Mouse (Mus musculus) liver, embryonic 14.5 days (tissue): Measurements from ENCODE around the gene Cux1. TPM values are rescaled to one million over a fixed set of nuclear protein-coding genes. Genes with fewer than 3 reads are reported as not detected.

Experiments
- ATAC-seq: fragments of 200-750 bp; cut with Nextera tagmentation; 2 replicates; pipeline ENCODE4 v1.8.0; 2017; ENCODE audit warnings: moderate number of reproducible peaks, mild to moderate bottlenecking, moderate library complexity; ENCODE audit not compliant: insufficient read depth
- DNase-seq, 3 experiments: peaks; one replicate each; pipeline ENCODE4 v3.0.0-alpha.2; 2012 to 2013; ENCODE audit warnings: low read depth in 3 of 3, low spot score in 3 of 3
- H3K27ac ChIP-seq: fragments of 300-500 bp; sonication (generic); 2 replicates; pipeline ENCODE4 v1.5.1; 2014; ENCODE audit warnings: moderate library complexity, mild to moderate bottlenecking, control low read depth, inconsistent platforms
- H3K27me3 ChIP-seq: fragments of 300-500 bp; sonication (generic); 2 replicates; pipeline ENCODE4 v1.6.1; 2014; ENCODE audit warnings: mild to moderate bottlenecking, low read length, moderate library complexity; ENCODE audit not compliant: control insufficient read depth, insufficient read depth
- H3K36me3 ChIP-seq: fragments of 300-500 bp; sonication (generic); replicated peaks from 2 replicates; pipeline ENCODE4 v1.6.1; 2014; ENCODE audit warnings: low read depth; ENCODE audit not compliant: control insufficient read depth, insufficient read depth
- H3K4me1 ChIP-seq, 2 experiments: fragments of 200-500 bp in 1 of 2; fragments of 300-500 bp in 1 of 2; sonication (generic) in 1 of 2; replicated peaks; 2 replicates each; pipeline ENCODE4 v1.6.1; 2012 to 2014; ENCODE audit warnings: antibody characterized with exemption in 1 of 2, inconsistent platforms in 1 of 2, low read length in 1 of 2; ENCODE audit not compliant: control insufficient read depth in 2 of 2, insufficient read depth in 2 of 2
- H3K4me2 ChIP-seq: fragments of 300-500 bp; sonication (generic); 2 replicates; pipeline ENCODE4 v1.6.1; 2014; ENCODE audit warnings: low read depth, mild to moderate bottlenecking, control low read depth, moderate library complexity
- H3K4me3 ChIP-seq, 2 experiments: fragments of 200-500 bp in 1 of 2; fragments of 300-500 bp in 1 of 2; sonication (generic) in 1 of 2; 2 replicates each; pipeline ENCODE4 v1.5.1; 2012 to 2014; ENCODE audit warnings: low read depth in 2 of 2, low read length in 2 of 2, mild to moderate bottlenecking in 2 of 2, control low read depth in 1 of 2, inconsistent platforms in 1 of 2, moderate library complexity in 1 of 2; ENCODE audit not compliant: insufficient read depth in 1 of 2
- H3K9ac ChIP-seq: fragments of 300-500 bp; sonication (generic); replicated peaks from 2 replicates; pipeline ENCODE4 v1.6.1; 2014; ENCODE audit warnings: mild to moderate bottlenecking, control low read depth, moderate library complexity
- H3K9me3 ChIP-seq: fragments of 300-500 bp; sonication (generic); 2 replicates; pipeline ENCODE4 v1.6.1; 2016; ENCODE audit warnings: low read length, mixed read lengths; ENCODE audit not compliant: control insufficient read depth
- CTCF ChIP-seq: IDR thresholded peaks from 2 replicates; pipeline ENCODE4 v1.5.1; 2016; ENCODE audit warnings: antibody characterized with exemption, low read depth, control low read depth
- EP300 ChIP-seq: IDR thresholded peaks from 2 replicates; pipeline ENCODE4 v1.6.1; 2016; ENCODE audit warnings: antibody characterized with exemption, low read depth
- WGBS: fragments of 180-500 bp; shearing (Covaris S2); extraction: QIAGEN DNeasy Blood & Tissue Kit; methylation state at CpG from one replicate; pipeline ENCODE4 v1.1.7; 2014; ENCODE audit not compliant: insufficient replicate concordance; 5-methylcytosine and 5-hydroxymethylcytosine counted together
- polyA plus RNA-seq, 2 experiments: library from polyadenylated mRNA; depleted of rRNA in 1 of 2; stranded (reverse) in 1 of 2; unstranded in 1 of 2; fragments of >200 nt; fragmentation: Nextera tagmentation in 1 of 2; extraction: Ambion mirVana in 1 of 2; gene quantifications; 2 replicates each; pipeline versions ENCODE4 v1.2.1 to v1.2.3; 2012 to 2014

The Cux1 gene
- polyA plus RNA-seq, 2 experiments, result 9.0 to 12.4 TPM

DNA sequence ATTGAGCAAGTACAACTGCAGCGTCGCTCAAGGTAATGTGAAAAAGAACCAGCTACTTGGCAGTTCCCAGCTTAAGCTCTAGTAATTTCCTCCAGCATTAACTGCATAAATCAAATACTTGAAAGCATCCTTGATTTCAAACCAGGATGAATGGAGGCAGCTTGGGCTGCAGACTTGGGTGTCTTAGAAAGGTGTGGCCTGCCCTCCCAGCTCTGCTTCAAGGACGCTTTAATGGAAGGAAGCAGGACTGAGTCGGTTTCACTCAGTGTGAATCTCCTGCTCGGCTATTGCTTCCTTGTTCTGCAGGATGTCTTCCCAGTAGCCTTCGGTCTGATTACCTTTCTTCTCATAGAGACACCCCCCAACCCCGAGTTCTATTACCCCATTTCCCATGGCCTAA, 6.6 kb downstream of the Cux1 start:
- ATAC-seq (no peak), DNase-seq (no peak)
- Histone ChIP-seq H3K9me3 (no peaks in the 10 kb centered on the region), H3K4me2 (no peak overlapping the region), H3K36me3 (no peaks in the 10 kb centered on the region), H3K27ac (no peak overlapping the region), H3K4me3 (no peak overlapping the region), H3K27me3 (no peaks in the 10 kb centered on the region), H3K4me1 (peaks cover 6 to 12% of the 10 kb centered on the region in 2 experiments; a peak in 3 of 4 replicates), H3K9ac (no peak overlapping the region)
- WGBS, result 58% methylated on average over 7 of the region's 7 CpGs
- TF ChIP-seq EP300 (no peak), CTCF (no peak)

DNA sequence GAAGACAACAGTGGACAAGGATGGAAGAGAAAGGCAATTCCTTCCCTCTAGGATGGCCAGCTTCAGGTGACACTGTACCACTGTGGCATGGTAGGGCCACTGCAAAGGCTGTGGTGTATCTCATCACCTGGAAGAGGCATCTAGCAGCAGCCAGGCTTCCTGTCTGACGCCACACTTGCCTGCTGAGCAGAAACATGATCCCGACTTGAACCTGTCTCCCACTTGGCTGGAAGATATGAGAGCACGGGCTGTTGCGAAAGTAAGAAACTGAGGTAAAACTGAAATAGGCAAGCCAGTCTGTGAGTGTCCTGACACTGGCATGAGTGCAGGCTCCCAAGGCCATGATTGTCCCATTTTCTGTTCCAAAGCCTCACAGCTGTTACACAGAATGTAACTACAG, 9.8 kb downstream of the Cux1 start:
- ATAC-seq (no peak), DNase-seq (no peak)
- Histone ChIP-seq H3K27me3 (no peaks in the 10 kb centered on the region), H3K27ac (no peak overlapping the region), H3K9me3 (no peaks in the 10 kb centered on the region), H3K4me2 (no peak overlapping the region), H3K36me3 (no peaks in the 10 kb centered on the region), H3K9ac (no peak overlapping the region), H3K4me1 (peaks cover 0 to 5% of the 10 kb centered on the region in 2 experiments; a peak in 2 of 4 replicates), H3K4me3 (no peak overlapping the region)
- TF ChIP-seq EP300, result no peak
- no peak for TF ChIP-seq CTCF
- WGBS, result 44% methylated on average over 4 of the region's 4 CpGs

DNA sequence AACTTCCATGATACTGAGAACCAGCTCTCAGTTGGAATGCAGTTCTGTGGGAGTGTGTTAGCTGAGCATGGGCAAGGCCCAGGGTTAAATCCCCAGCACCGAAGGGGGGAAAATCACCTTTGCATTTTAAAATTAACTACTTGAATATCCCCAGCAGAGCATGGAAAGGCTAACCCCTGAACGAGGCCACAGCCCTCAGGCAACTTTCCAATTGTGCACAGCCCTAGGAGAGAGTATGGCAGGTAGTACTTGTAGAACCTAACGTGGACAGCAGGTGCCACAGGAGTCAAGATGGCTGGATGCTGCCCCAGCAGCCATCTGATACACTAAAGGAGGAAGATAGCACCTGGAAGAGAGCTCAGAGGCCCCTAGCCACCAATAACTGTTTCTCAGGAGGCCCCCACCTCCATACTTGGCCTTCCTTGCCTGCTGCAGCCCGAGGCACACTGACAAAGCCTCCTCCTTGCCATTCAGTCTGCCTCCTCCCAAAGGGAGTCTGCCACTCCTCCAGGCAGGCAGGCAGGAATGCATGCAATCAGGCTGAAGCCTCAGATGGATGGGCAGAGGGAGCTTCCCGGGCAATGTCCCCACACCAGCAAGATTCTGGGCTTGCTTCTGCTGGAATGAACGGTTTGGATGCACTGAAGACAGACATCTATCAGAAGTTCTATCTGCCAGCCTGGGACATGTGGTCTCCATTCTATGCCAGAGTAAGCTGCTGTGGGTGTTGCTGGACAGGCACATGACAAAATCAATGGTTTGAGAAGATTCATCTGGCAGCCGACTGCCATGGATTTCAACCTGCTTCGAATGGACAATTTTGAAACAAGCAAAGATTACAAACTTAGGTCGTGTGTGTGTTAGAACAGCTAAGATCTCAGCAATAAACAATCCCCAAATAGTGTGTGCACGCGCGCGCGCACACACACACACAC, 10.7 kb downstream of the Cux1 start:
- Histone ChIP-seq H3K4me3 (no peak overlapping the region), H3K36me3 (no peaks in the 10 kb centered on the region), H3K9me3 (no peaks in the 10 kb centered on the region), H3K27me3 (no peaks in the 10 kb centered on the region), H3K27ac (no peak overlapping the region), H3K4me2 (no peak overlapping the region), H3K9ac (no peak overlapping the region), H3K4me1 (peaks cover 0 to 5% of the 10 kb centered on the region in 2 experiments; a peak in 2 of 4 replicates)
- DNase-seq, result no peak
- ATAC-seq, result no peak
- WGBS, result 78% methylated on average over 14 of the region's 14 CpGs
- no peak for TF ChIP-seq CTCF
- no peak for TF ChIP-seq EP300

DNA sequence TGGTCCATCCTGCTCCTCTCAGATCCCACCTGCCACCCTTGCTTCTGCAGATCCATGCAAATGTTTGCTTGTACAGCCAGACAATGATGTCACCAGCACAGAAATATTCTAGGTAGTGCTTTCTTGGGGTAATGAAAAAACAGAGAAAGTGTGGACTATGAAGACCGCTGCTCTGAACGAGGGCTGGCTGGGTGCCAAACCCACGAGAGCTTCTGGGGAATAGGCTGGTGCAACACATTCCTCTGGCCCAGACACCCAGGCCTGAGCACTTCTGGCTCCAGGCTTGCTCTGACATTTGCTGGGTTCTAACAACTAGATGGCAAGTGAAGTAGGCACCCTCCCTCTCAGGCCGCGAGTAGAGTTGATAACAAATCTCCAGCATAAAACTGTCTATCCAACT, 11.6 kb downstream of the Cux1 start:
- DNase-seq (no peak), ATAC-seq (no peak)
- no peak for TF ChIP-seq EP300
- no peak for TF ChIP-seq CTCF
- Histone ChIP-seq H3K36me3 (no peaks in the 10 kb centered on the region), H3K27ac (no peak overlapping the region), H3K9ac (no peak overlapping the region), H3K4me3 (no peak overlapping the region), H3K27me3 (no peaks in the 10 kb centered on the region), H3K9me3 (no peaks in the 10 kb centered on the region), H3K4me1 (peaks cover 0 to 5% of the 10 kb centered on the region in 2 experiments; a peak in 2 of 4 replicates), H3K4me2 (no peak overlapping the region)
- WGBS, result 30% methylated on average over 5 of the region's 5 CpGs

DNA sequence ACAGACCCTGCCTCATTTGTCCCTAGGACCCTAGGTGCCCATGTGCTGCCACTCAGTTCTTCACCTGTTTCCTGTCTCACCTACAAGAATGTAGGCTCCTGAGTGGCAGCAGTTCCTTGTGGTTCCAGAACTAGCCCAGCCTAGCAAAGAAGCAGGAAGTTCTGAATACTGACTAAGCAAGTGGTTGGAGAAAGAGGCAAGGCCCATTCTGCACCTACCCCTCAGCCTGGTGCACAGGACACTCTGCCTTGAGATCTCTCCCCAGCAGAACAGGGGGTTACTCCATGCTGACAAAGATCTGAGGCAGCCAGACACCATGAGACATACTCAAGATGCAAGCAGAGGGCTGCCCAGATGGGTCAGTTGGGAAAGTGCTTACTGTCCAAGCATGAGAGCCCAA, 14.5 kb downstream of the Cux1 start:
- Histone ChIP-seq H3K4me2 (no peak overlapping the region), H3K9ac (no peak overlapping the region), H3K36me3 (no peaks in the 10 kb centered on the region), H3K9me3 (no peaks in the 10 kb centered on the region), H3K4me1 (peaks cover 0 to 3% of the 10 kb centered on the region in 2 experiments; a peak in 2 of 4 replicates), H3K4me3 (no peak overlapping the region), H3K27me3 (no peaks in the 10 kb centered on the region), H3K27ac (no peak overlapping the region)
- no peak for DNase-seq
- ATAC-seq, result no peak
- TF ChIP-seq EP300 (no peak), CTCF (no peak)
